In the genomic region with DNA sequence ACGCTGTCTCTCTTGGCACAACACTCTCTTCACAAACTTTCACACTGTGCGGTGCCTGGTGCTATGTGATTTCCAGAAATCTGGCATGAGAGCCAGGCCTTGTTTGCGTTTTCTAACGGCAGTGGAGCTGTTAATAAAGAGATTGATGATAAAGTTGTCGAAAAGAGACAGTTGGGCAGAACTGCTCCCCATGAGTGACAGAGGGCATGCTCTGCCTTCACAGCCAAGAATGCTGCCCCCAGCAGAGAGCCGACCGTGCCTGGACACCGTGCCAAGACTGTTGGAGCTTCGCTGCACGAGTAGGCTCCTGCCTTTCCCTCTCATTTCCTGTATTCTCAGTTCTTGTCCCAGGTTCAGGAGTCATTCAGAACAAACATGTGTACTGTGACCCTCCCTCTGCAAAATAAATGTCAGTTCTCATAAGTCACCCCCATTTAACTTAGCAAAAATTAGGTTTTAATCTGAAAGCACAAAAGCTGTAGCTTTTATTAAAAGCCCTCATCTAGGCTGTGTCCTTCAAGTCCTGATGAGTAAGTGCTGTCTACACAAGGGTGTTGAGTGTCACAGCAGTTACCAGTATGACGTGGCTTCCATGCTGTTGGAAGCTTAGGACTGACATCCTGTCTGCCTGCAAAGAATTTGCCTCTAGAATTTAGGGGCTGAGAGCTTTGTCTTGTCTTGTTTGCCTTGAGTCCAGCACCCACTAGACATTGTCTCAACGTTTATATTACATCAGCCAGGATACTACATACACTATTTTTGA, we compare ENCODE assay signal across 13 mouse cellular contexts. TPM values are rescaled to one million over a fixed set of nuclear protein-coding genes. Genes with fewer than 3 reads are reported as not detected.
DNase-seq lines count a peak whose midpoint lies in the region; ATAC-seq lines count a peak whose summit lies in the region.
"Had no signal": no experiment of that assay in that cellular context is flagged by ENCODE, and none has a peak within 500 bp of the region (broad histone marks: within the 10 kb centered on the region; RNA-seq: fewer than 3 reads in every experiment).

No protein-coding gene starts in this region.

- H3K27ac ChIP-seq in heart, embryonic 15.5 days = 0 out of 2 replicates have a peak overlapping the region, but pooled peaks have one; percentile 5
- H3K27ac ChIP-seq: embryonic facial prominence, embryonic 15.5 days; kidney, postnatal 0 days; limb, embryonic 12.5 days had no signal

- peaks cover 9% of the 10 kb centered on the region for H3K4me1 ChIP-seq in heart, embryonic 15.5 days (replicated peaks)

- peaks cover 28% of the 10 kb centered on the region; the same call in 1 of the 2 replicates for H3K36me3 ChIP-seq in heart, embryonic 15.5 days

- no peak overlapping the region for H3K4me3 ChIP-seq in heart, embryonic 15.5 days
- H3K4me3 ChIP-seq: embryonic facial prominence, embryonic 15.5 days; limb, embryonic 12.5 days had no signal

- no peak for DNase-seq in heart, postnatal 25 days (ENCODE audit: low spot score)
- peak; percentile 54 for DNase-seq in adrenal gland, adult 8-10 months
- peak; percentile 70 for DNase-seq in cerebellum, adult 9-11 months
- DNase-seq in heart, postnatal 36 days = peak; percentile 16 to 32
- no peak for DNase-seq in right cerebral cortex, postnatal 4 days
- DNase-seq in retina, embryonic 14.5 days (ENCODE audit: low spot score) = no peak
- no peak for DNase-seq in testis, postnatal 14 days (ENCODE audit: low spot score)
- DNase-seq: lung, postnatal 36 days; spleen, adult 18-20 months had no signal

- H3K27me3 ChIP-seq in heart, embryonic 15.5 days = no peaks in the 10 kb centered on the region
- H3K27me3 ChIP-seq: embryonic facial prominence, embryonic 15.5 days; limb, embryonic 12.5 days had no signal

- H3K9me3 ChIP-seq in heart, embryonic 15.5 days (replicated peaks) = no peaks in the 10 kb centered on the region
- H3K9me3 ChIP-seq: embryonic facial prominence, embryonic 15.5 days; limb, embryonic 12.5 days had no signal

- intact Hi-C loops in heart, postnatal 25 days (cut with DNase I) = no loop called here
- intact Hi-C loops in heart, postnatal 36 days (cut with DNase I) = no loop called here

- no peak overlapping the region for H3K4me2 ChIP-seq in heart, embryonic 15.5 days
- H3K4me2 ChIP-seq: embryonic facial prominence, embryonic 15.5 days; limb, embryonic 12.5 days had no signal

- H3K9ac ChIP-seq in heart, embryonic 15.5 days = no peak overlapping the region
- H3K9ac ChIP-seq: embryonic facial prominence, embryonic 15.5 days; limb, embryonic 12.5 days had no signal

- 32% methylated on average over 12 of the region's 12 CpGs for WGBS in heart, embryonic 15.5 days

- no peak for ATAC-seq in heart, embryonic 15.5 days (replicated peaks; ENCODE audit: insufficient number of reproducible peaks, insufficient read depth, low FRiP score, low read depth)

RNA-seq across cellular contexts. Expression of gene Papola, which starts 58.9 kb away (rescaled TPM):
- 148 and 150 TPM in 2 replicates for polyA plus RNA-seq in heart, embryonic 15.5 days (2015; fragmentation: Nextera tagmentation; extraction: Ambion mirVana)
- 100 to 1,000 TPM; 124 to 133 TPM for total RNA-seq in heart, postnatal 25 days (2021)
- 100 to 1,000 TPM; 186 to 233 (median 219) TPM for total RNA-seq in adrenal gland, adult 8-10 months (2022)
- total RNA-seq in heart, postnatal 36 days (2021) = 100 to 1,000 TPM; 107 to 116 TPM

Comparison
In these comparisons a context has a peak if more than half of its experiments do, and no peak if none do; other contexts are left out.
1. DNase-seq: peak in adrenal gland, adult 8-10 months (single experiment), cerebellum, adult 9-11 months (single experiment) and heart, postnatal 36 days (2 of 2); none in heart, postnatal 25 days (single experiment), right cerebral cortex, postnatal 4 days (single experiment), retina, embryonic 14.5 days (single experiment) and testis, postnatal 14 days (single experiment).